Mouse (Mus musculus) stomach, postnatal 0 days (tissue): ENCODE results near the gene Lipc.

Experiments used
- CTCF ChIP-seq: IDR thresholded peaks from 2 replicates; pipeline ENCODE4 v1.5.1; 2016; ENCODE audit warnings: antibody characterized with exemption, low read depth, mild to moderate bottlenecking, moderate library complexity
- EP300 ChIP-seq: optimal IDR thresholded peaks from 2 replicates; pipeline ENCODE3; 2016; ENCODE audit warnings: antibody characterized with exemption

- TF ChIP-seq CTCF (no peak), EP300 (no peak)
Measured at GRCm38 (mm10) chr9:70812551-70812950, 139.5 kb downstream of the Lipc start.
